Mouse (Mus musculus) ES-Bruce4 (cell line): ENCODE measurements at regions not wholly inside any gene's neighbourhood (a gene's known extent, or its start where the extent isn't known, plus 50 kb on each side); places are given as distances from the start of the nearest gene placed in this dataset.

Source experiments
- CTCF ChIP-seq: IDR thresholded peaks from one replicate; pipeline ENCODE4 v1.8.1; 2011; ENCODE audit warnings: low read depth, low read length
- EP300 ChIP-seq: IDR thresholded peaks from 2 replicates; pipeline ENCODE4 v1.6.1; 2011; ENCODE audit warnings: low read depth, low read length; ENCODE audit not compliant: insufficient read depth
- POLR2A ChIP-seq: IDR thresholded peaks from one replicate; pipeline ENCODE4 v1.8.1; 2011; ENCODE audit warnings: low read length; ENCODE audit not compliant: insufficient read depth

DNA sequence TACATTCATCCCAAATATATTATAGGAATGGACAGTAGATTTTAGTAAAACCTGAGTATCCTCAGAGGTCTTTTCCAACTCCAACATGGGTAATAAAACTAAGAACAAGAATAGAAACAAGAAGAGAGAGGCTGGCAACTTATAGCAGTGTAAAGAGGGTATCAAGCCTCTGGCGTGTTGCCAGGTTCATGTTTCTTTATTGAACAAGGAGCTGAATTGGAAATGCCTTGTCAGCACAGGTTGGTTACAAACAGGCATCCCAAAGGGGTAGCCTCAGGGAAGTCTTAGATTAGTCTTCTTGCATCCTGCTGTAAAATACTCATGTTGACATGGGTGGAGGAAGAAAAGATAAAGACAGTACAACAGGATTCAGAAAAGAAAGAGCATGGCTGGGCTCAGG lies 213.6 kb upstream of the Pfkp start:
- no peak for TF ChIP-seq POLR2A
- TF ChIP-seq CTCF, result no peak
- TF ChIP-seq EP300, result no peak
